Mouse (Mus musculus) small intestine, adult 10 weeks (tissue): Measurements from ENCODE around the gene Prdx5. TPM values are rescaled to one million over a fixed set of nuclear protein-coding genes. Genes with fewer than 3 reads are reported as not detected.

Experiments used
- polyA plus RNA-seq: library from polyadenylated mRNA; stranded (reverse); fragments of 350-450 nt; fragmentation: Illumina TruSeq; extraction: RNeasy Lipid Tissue Mini Kit (QIAGEN cat#74804); gene quantifications from one replicate; pipeline ENCODE4 v1.2.3, GENCODE M21; 2014; ENCODE audit warnings: low replicate concordance

Prdx5 gene
- polyA plus RNA-seq, result 30.6 TPM

DNA sequence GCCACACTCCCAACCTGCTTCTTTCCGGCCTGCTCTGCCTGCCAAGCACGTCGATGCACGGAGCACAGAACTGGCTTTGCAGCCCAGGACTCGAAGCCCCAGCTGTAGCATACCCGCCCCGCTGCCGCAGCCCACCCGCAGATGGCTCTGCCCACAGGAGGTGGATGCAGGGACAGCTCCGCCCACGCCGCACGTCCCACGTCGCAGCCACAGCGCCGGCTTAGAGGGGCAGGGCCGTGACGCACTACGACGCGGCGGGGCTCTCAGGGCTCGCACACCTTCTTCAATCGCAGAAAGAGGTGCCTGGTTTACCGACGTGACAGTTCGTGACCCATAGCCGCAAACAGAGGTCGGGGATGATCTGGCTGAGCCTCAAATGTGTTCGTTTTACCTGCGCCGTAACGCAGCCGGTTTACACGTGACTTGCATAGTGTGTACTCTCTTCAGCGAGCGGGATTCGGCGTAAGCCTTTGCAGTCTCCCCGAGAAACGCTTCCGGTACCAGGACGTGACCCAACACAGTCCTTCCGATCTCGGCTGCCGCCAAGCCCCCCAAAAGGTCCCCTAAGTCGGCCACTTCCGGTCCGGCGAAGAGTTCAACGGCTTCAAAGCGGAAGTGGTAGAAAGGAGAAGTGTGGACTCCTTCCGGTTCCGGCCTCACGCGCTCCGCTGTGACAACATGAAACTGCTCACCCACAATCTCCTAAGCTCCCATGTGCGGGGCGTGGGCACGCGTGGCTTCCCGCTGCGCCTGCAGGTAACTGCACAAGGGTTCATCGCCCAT is at the start of gene Prdx5, which contains the start of gene Trmt112:
Prdx5 (minus strand) TSS at position 600 of the 783 bp plus-strand sequence.
Trmt112 (plus strand) TSS at position 192 of the 783 bp plus-strand sequence.

GRCm38 (mm10) chr19:6942249-6942691 is 32.4 kb upstream of the Prdx5 start, which contains the start of gene Gpr137:
TSS of gene Gpr137 (minus strand) at chr19:6942480.

GRCm38 (mm10) chr19:6941372-6942248 is 31.7 kb upstream of the Prdx5 start, which contains the start of gene Bad:
TSS of gene Bad (plus strand) at chr19:6941861.

DNA sequence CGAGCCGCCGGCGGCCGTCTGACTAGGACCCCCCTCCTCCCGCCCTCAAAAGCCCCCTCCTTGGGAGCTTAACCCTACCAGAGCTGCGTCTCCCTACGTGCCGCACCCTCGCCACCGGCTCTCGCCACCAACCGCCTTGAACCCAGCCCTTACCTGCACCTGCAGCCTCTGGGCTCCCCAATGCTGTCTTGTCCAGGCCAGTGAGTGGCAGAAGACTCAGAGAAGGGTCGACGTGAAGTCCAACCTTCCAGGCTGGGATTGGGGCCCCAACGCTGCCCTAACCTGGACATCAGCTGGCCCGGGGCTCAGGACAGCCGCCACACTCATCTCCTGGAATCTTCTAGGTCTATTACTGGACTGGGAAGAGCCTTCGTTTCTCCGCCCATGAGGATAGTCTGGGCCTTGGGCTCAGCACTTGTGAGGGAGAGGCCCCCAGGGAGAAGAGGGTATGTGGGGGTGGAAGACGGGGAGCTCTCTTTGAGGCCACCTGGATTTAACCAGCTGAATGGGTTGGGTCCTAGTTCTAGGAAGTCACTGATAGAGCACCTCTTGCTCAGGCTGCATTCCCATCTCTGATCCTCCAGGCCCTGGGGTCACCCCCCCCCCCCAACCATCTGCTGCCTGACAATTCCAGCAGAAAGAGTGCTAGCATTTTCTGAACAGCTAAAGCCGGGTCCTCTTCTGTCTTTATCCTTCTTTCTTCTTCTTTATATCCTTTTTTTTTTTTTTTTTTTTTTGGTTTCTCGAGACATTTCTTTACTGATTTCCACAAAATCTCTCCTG is 24.5 kb upstream of the Prdx5 start, which contains the start of gene Kcnk4:
Kcnk4 (minus strand) TSS at position 321 of the 783 bp plus-strand sequence.

GRCm38 (mm10) chr19:6925307-6925573 is 15.3 kb upstream of the Prdx5 start, which contains the start of gene Catsperz:
TSS of gene Catsperz (minus strand) at chr19:6925380.

DNA sequence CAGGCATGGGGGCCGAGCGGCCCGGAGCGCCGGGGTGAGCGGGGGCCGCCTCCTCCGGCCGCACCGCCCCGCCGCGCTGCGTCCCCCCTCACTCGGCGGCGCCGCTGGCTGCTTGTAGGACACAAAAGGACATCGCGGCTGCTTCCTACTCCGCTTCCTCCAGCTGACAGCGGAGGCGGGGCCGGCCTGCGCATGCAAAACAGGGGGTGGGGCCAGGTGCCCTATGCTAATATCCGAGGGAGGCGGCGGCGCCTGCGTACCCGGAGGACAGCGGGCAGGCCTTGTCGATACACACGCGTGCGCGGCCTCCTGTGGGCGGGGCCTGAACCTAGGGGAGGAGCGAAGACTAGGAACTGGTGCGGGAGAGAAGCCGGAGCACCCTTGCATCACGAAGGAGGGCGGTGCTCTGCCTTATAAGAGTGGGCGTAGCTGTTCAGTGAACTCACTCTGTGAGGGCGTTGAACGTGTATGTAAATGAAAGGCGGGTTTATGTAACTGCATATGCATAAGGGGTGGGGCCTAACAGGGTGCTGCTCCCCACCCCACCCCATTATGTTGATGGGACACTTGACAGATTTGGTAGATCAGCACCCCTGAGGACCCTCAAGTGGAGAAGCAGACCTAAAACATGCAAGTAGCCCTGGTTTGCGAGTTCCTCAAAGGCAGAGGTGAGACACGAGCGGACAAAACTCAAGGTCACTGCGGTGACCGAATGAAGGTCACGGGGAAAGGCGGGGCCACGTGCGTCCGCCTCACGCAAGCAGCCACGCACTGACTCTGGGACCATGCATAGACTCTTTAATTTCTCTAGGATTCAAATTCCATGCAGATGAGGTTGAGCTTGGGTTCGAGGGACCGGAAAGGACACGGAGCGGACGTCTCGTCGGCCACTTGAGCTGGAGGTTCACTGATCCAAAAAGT is 12.0 kb upstream of the Prdx5 start, which contains the start of gene Esrra:
Esrra (minus strand) TSS at position 167 of the 921 bp plus-strand sequence.

GRCm38 (mm10) chr19:6858031-6858430 is 51.9 kb downstream of the Prdx5 start, which contains the start of gene Ccdc88b:
TSS of gene Ccdc88b (minus strand) at chr19:6858211.

Other genes starting within 250 kb of the Prdx5 start
- not detected for gene Rps6ka4, start 69.5 kb downstream of the Prdx5 start, polyA plus RNA-seq
- gene Ccdc88b, start 51.9 kb downstream of the Prdx5 start, polyA plus RNA-seq, result not detected
- gene Trmt112, start 408 bp downstream of the Prdx5 start, polyA plus RNA-seq, result 6.8 TPM
- 16.2 TPM for gene Esrra, start 11.7 kb upstream of the Prdx5 start, polyA plus RNA-seq
- gene Catsperz, start 15.3 kb upstream of the Prdx5 start, polyA plus RNA-seq, result not detected
- not detected for gene Kcnk4, start 24.4 kb upstream of the Prdx5 start, polyA plus RNA-seq
- gene Bad, start 31.8 kb upstream of the Prdx5 start, polyA plus RNA-seq, result 0.41 TPM
- not detected for gene Gpr137, start 32.4 kb upstream of the Prdx5 start, polyA plus RNA-seq
- gene Ppp1r14b, start 64.9 kb upstream of the Prdx5 start, polyA plus RNA-seq, result 4.2 TPM
- 18.0 TPM for gene Plcb3, start 66.4 kb upstream of the Prdx5 start, polyA plus RNA-seq
- 7.6 TPM for gene Fkbp2, start 70.4 kb upstream of the Prdx5 start, polyA plus RNA-seq
- 1.9 TPM for gene Vegfb, start 77.5 kb upstream of the Prdx5 start, polyA plus RNA-seq
- not detected for gene Dnajc4, start 82.5 kb upstream of the Prdx5 start, polyA plus RNA-seq
- not detected for gene Nudt22, start 86.0 kb upstream of the Prdx5 start, polyA plus RNA-seq
- 0.41 TPM for gene Trpt1, start 86.0 kb upstream of the Prdx5 start, polyA plus RNA-seq
- gene Fermt3, start 109.4 kb upstream of the Prdx5 start, polyA plus RNA-seq, result 0.15 TPM
- 19.6 TPM for gene Stip1, start 129.9 kb upstream of the Prdx5 start, polyA plus RNA-seq
- 1.7 TPM for gene Macrod1, start 146.7 kb upstream of the Prdx5 start, polyA plus RNA-seq
- gene Flrt1, start 195.6 kb upstream of the Prdx5 start, polyA plus RNA-seq, result not detected